Mouse (Mus musculus) embryonic fibroblast, embryonic 13.5 days (primary cell): ENCODE results near the gene Fbxl19.

ENCODE experiments used
- CTCF ChIP-seq: IDR thresholded peaks from 2 replicates; pipeline ENCODE4 v1.5.1; 2011; ENCODE audit warnings: mild to moderate bottlenecking, control low read depth, low read length, moderate library complexity, borderline replicate concordance; ENCODE audit not compliant: insufficient read depth
- POLR2A ChIP-seq: IDR thresholded peaks from 2 replicates; pipeline ENCODE4 v1.6.1; 2011; ENCODE audit warnings: low read depth, mild to moderate bottlenecking, control low read depth, low read length, moderate library complexity

DNA sequence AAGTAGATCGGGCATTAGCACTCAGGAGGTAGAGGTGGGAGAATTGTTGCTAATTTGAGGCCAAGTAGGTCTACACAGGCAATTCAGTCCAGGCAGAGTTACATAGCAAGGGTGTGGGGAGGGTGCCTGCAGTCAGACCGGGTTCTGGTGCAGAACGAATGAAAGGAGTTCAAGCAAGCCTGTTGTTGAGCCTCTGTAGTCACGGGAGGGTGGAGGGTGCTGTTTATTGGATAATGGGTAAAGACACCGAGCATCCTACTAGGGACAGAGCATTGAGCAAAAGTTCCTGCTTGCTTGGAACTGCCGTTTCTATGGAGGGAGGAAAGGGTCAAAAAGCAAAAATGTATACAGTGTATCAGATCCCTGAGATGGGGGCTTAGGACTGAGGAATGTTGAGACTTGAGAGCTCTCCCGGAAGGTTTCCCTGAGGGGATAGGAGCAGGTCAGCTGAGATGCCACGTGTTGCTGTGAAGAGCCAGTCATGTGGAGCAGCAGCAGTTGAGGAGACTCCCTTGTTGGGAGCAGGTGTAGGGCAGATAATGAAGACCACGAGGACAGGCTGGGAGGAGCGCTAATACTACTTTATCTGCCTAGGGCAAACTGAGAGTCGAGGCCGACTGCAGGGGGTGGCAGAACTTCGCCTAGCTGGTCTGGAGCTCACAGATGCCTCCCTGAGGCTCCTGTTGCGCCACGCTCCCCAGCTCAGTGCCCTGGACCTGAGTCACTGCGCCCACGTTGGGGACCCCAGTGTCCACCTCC, 22.7 kb downstream of the Fbxl19 start:
- TF ChIP-seq CTCF (no peak), POLR2A (no peak)
